Mouse (Mus musculus) CD4-positive naive resting alpha-beta T cell, adult 76 days (primary cell): ENCODE data around the gene Olfr1032. TPM values are rescaled to one million over a fixed set of nuclear protein-coding genes. Genes with fewer than 3 reads are reported as not detected.

Experiments used
- total RNA-seq: library from RNA; stranded (reverse); gene quantifications from one replicate; pipeline ENCODE4 v1.2.4, GENCODE M21; 2023

Gene Olfr1032
- total RNA-seq, result not detected

GRCm38 (mm10) chr2:86005240-86005639 lies at the start of gene Olfr1032:
Gene Olfr1032 (plus strand): TSS chr2:86005540.

GRCm38 (mm10) chr2:85973595-85973994 lies 31.7 kb upstream of the Olfr1032 start, which contains the start of gene Olfr1029:
Gene Olfr1029 (plus strand): TSS chr2:85973895.

GRCm38 (mm10) chr2:85978976-85979375 lies 26.4 kb upstream of the Olfr1032 start, which contains the start of gene Olfr1030:
Gene Olfr1030 (plus strand): TSS chr2:85979276.

GRCm38 (mm10) chr2:85990004-85990403 lies 15.3 kb upstream of the Olfr1032 start, which contains the start of gene Olfr1031:
Gene Olfr1031 (plus strand): TSS chr2:85990304.

GRCm38 (mm10) chr2:86020406-86020805 lies 15.1 kb downstream of the Olfr1032 start, which contains the start of gene Olfr1033:
Gene Olfr1033 (plus strand): TSS chr2:86020633.

GRCm38 (mm10) chr2:86045561-86045960 lies 40.2 kb downstream of the Olfr1032 start, which contains the start of gene Olfr1034:
Gene Olfr1034 (plus strand): TSS chr2:86045861.

Other genes starting within 250 kb of the Olfr1032 start
- not detected for gene Olfr1012, start 242.8 kb upstream of the Olfr1032 start, total RNA-seq
- gene Olfr1013, start 238.4 kb upstream of the Olfr1032 start, total RNA-seq, result not detected
- not detected for gene Olfr1014, start 232.8 kb upstream of the Olfr1032 start, total RNA-seq
- gene Olfr1015, start 223.5 kb upstream of the Olfr1032 start, total RNA-seq, result not detected
- not detected for gene Olfr1016, start 203.0 kb upstream of the Olfr1032 start, total RNA-seq
- not detected for gene Olfr1018, start 187.1 kb upstream of the Olfr1032 start, total RNA-seq
- not detected for gene Olfr1019, start 160.1 kb upstream of the Olfr1032 start, total RNA-seq
- gene Olfr1020, start 158.5 kb upstream of the Olfr1032 start, total RNA-seq, result not detected
- not detected for gene Olfr1022, start 136.9 kb upstream of the Olfr1032 start, total RNA-seq
- not detected for gene Olfr1023, start 119.9 kb upstream of the Olfr1032 start, total RNA-seq
- gene Olfr1024, start 100.5 kb upstream of the Olfr1032 start, total RNA-seq, result not detected
- not detected for gene Olfr1025-ps1, start 90.3 kb upstream of the Olfr1032 start, total RNA-seq
- not detected for gene Olfr1026, start 84.0 kb upstream of the Olfr1032 start, total RNA-seq
- not detected for gene Olfr1028, start 55.1 kb upstream of the Olfr1032 start, total RNA-seq
- not detected for gene Olfr1029, start 31.6 kb upstream of the Olfr1032 start, total RNA-seq
- not detected for gene Olfr1030, start 26.3 kb upstream of the Olfr1032 start, total RNA-seq
- not detected for gene Olfr1031, start 15.2 kb upstream of the Olfr1032 start, total RNA-seq
- gene Olfr1033, start 15.1 kb downstream of the Olfr1032 start, total RNA-seq, result not detected
- gene Olfr1034, start 40.3 kb downstream of the Olfr1032 start, total RNA-seq, result not detected
- gene Olfr1036, start 68.5 kb downstream of the Olfr1032 start, total RNA-seq, result not detected
- gene Olfr1037, start 81.8 kb downstream of the Olfr1032 start, total RNA-seq, result not detected
- not detected for gene Olfr1039, start 130.4 kb downstream of the Olfr1032 start, total RNA-seq
- not detected for gene Olfr1040, start 141.2 kb downstream of the Olfr1032 start, total RNA-seq
- not detected for gene Olfr1042, start 156.3 kb downstream of the Olfr1032 start, total RNA-seq
- gene Olfr1043, start 162.0 kb downstream of the Olfr1032 start, total RNA-seq, result not detected
- not detected for gene Olfr1044, start 172.3 kb downstream of the Olfr1032 start, total RNA-seq
- not detected for gene Olfr52, start 180.1 kb downstream of the Olfr1032 start, total RNA-seq
- gene Olfr1045, start 197.5 kb downstream of the Olfr1032 start, total RNA-seq, result not detected
- gene Olfr1046, start 213.8 kb downstream of the Olfr1032 start, total RNA-seq, result not detected
- not detected for gene Olfr1047, start 225.9 kb downstream of the Olfr1032 start, total RNA-seq
- not detected for gene Olfr1048, start 234.7 kb downstream of the Olfr1032 start, total RNA-seq